Mouse (Mus musculus) G1E (cell line): ENCODE data around the gene Gm10521. TPM values are rescaled to one million over a fixed set of nuclear protein-coding genes. Genes with fewer than 3 reads are reported as not detected.

Experiments used
- ATAC-seq: 2 replicates; pipeline ENCODE4 v1.8.0; 2016; ENCODE audit warnings: mild to moderate bottlenecking; ENCODE audit not compliant: insufficient number of reproducible peaks, poor library complexity, low FRiP score, severe bottlenecking; ENCODE audit errors: extremely low read depth
- DNase-seq: peaks from one replicate; pipeline ENCODE4 v3.0.0; 2012; ENCODE audit warnings: low spot score
- H3K27me3 ChIP-seq: 2 replicates; pipeline ENCODE4 v1.6.1; 2012; ENCODE audit warnings: mild to moderate bottlenecking, low read length, inconsistent platforms; ENCODE audit not compliant: insufficient read depth
- H3K36me3 ChIP-seq: replicated peaks from 2 replicates; pipeline ENCODE3; 2012; ENCODE audit warnings: mild to moderate bottlenecking, inconsistent platforms
- H3K4me1 ChIP-seq: 2 replicates; pipeline ENCODE4 v1.6.1; 2012; ENCODE audit warnings: low read depth, low read length, inconsistent platforms, mixed read lengths; ENCODE audit not compliant: insufficient read depth
- H3K4me3 ChIP-seq: 2 replicates; pipeline ENCODE4 v1.5.1; 2012; ENCODE audit warnings: low read depth, mild to moderate bottlenecking, inconsistent platforms, low read length, moderate library complexity, mixed read lengths
- H3K9me3 ChIP-seq: replicated peaks from 2 replicates; pipeline ENCODE4 v1.6.1; 2012; ENCODE audit warnings: inconsistent platforms
- CTCF ChIP-seq: IDR thresholded peaks from 2 replicates; pipeline ENCODE4 v1.5.1; 2012; ENCODE audit warnings: low read depth, low read length, inconsistent platforms, mixed read lengths
- TAL1 ChIP-seq: conservative IDR thresholded peaks from 2 replicates; pipeline ENCODE4 v1.6.1; 2012; ENCODE audit warnings: low read depth, low read length, inconsistent platforms, mixed read lengths
- polyA plus RNA-seq: library from polyadenylated mRNA; stranded (reverse); fragments of >175 nt; gene quantifications from 2 replicates; pipeline ENCODE4 v1.2.3, GENCODE M21; 2012
- total RNA-seq, 2 experiments: library from RNA; stranded (forward) in 1 of 2; stranded (reverse) in 1 of 2; fragments of 200-1000 nt in 1 of 2; fragments of >200 nt in 1 of 2; fragmentation: Nextera tagmentation in 1 of 2; gene quantifications; 2 replicates each; pipeline ENCODE4 v1.2.3; 2014 to 2017

Gene Gm10521
- total and polyA plus RNA-seq, 3 experiments = not detected

DNA sequence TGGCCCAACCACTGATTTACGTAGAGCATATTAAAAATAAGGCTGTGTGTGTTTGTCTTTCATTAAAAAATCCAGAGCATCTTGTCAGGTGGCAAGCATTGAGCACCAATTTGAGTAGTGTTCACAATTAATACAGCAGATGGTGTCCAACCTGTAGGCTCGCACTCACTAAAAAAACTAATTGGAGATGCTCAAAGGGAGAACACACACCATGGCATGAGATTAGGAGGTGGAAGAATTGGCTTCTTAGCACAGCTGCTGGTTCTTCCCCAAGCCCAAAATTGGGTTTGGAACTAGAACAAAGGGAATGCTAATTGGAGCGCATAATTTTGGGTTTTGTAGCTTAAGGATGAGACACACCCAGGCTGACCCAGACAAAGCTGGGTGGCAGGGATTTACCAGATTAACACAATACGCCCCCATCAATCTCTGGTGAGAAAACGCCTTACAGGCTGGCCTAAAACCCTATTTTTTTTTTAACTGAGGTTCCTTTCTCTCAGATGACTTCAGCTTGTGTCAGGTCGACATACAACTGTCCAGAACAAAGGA, 51.1 kb downstream of the Gm10521 start:
- no peaks in the 10 kb centered on the region for H3K36me3 ChIP-seq
- no peak overlapping the region for H3K4me3 ChIP-seq
- no peaks in the 10 kb centered on the region for H3K27me3 ChIP-seq
- ATAC-seq = no peak
- no peak for DNase-seq
- TF ChIP-seq CTCF (no peak), TAL1 (no peak)
- 0 out of 2 replicates have a peak, but pooled peaks cover 7% of the 10 kb centered on the region for H3K9me3 ChIP-seq
- H3K4me1 ChIP-seq = no peaks in the 10 kb centered on the region

Other genes with a start within 250 kb of the Gm10521 start
- gene Slamf7, start 242.6 kb upstream of the Gm10521 start, total RNA-seq (2014; fragmentation: Nextera tagmentation) = not detected in 2 replicates
- gene Slamf7, start 242.6 kb upstream of the Gm10521 start, total RNA-seq (2017) = 0.11 TPM in 1 of 2 replicates, not detected in the other
- gene Slamf7, start 242.6 kb upstream of the Gm10521 start, polyA plus RNA-seq = not detected in 2 replicates
- gene Cd48, start 213.7 kb upstream of the Gm10521 start, total RNA-seq (2014; fragmentation: Nextera tagmentation) = not detected in 2 replicates
- 0.12 TPM in 1 of 2 replicates, not detected in the other for gene Cd48, start 213.7 kb upstream of the Gm10521 start, total RNA-seq (2017)
- gene Cd48, start 213.7 kb upstream of the Gm10521 start, polyA plus RNA-seq = not detected in 2 replicates
- not detected in 2 replicates for gene Slamf1, start 128.5 kb upstream of the Gm10521 start, total RNA-seq (2014; fragmentation: Nextera tagmentation)
- 0.12 and 0.16 TPM in 2 replicates for gene Slamf1, start 128.5 kb upstream of the Gm10521 start, total RNA-seq (2017)
- gene Slamf1, start 128.5 kb upstream of the Gm10521 start, polyA plus RNA-seq = not detected in 2 replicates
- gene Cd84, start 56.0 kb upstream of the Gm10521 start, total RNA-seq (2014; fragmentation: Nextera tagmentation) = 6.7 TPM in 1 of 2 replicates, not detected in the other
- 0.06 and 0.22 TPM in 2 replicates for gene Cd84, start 56.0 kb upstream of the Gm10521 start, total RNA-seq (2017)
- not detected in 2 replicates for gene Cd84, start 56.0 kb upstream of the Gm10521 start, polyA plus RNA-seq
- gene Slamf6, start 21.9 kb downstream of the Gm10521 start, total RNA-seq (2014; fragmentation: Nextera tagmentation) = not detected in 2 replicates
- 0.12 and 0.44 TPM in 2 replicates for gene Slamf6, start 21.9 kb downstream of the Gm10521 start, total RNA-seq (2017)
- not detected in 2 replicates for gene Slamf6, start 21.9 kb downstream of the Gm10521 start, polyA plus RNA-seq
- not detected in 2 replicates for gene Vangl2, start 132.8 kb downstream of the Gm10521 start, total RNA-seq (2014; fragmentation: Nextera tagmentation)
- gene Vangl2, start 132.8 kb downstream of the Gm10521 start, total RNA-seq (2017) = under 0.01 and 0.05 TPM in 2 replicates
- not detected in 2 replicates for gene Vangl2, start 132.8 kb downstream of the Gm10521 start, polyA plus RNA-seq
- not detected in 2 replicates for gene Nhlh1, start 161.9 kb downstream of the Gm10521 start, total RNA-seq (2014; fragmentation: Nextera tagmentation)
- gene Nhlh1, start 161.9 kb downstream of the Gm10521 start, total RNA-seq (2017) = not detected in 2 replicates
- 0.02 TPM in 1 of 2 replicates, not detected in the other for gene Nhlh1, start 161.9 kb downstream of the Gm10521 start, polyA plus RNA-seq
- 302 and 320 TPM in 2 replicates for gene Copa, start 186.9 kb downstream of the Gm10521 start, total RNA-seq (2014; fragmentation: Nextera tagmentation)
- 153 and 166 TPM in 2 replicates for gene Copa, start 186.9 kb downstream of the Gm10521 start, total RNA-seq (2017)
- gene Copa, start 186.9 kb downstream of the Gm10521 start, polyA plus RNA-seq = 39.4 and 50.6 TPM in 2 replicates
- 79.3 and 86.3 TPM in 2 replicates for gene Ncstn, start 187.1 kb downstream of the Gm10521 start, total RNA-seq (2014; fragmentation: Nextera tagmentation)
- 29.7 and 33.4 TPM in 2 replicates for gene Ncstn, start 187.1 kb downstream of the Gm10521 start, total RNA-seq (2017)
- gene Ncstn, start 187.1 kb downstream of the Gm10521 start, polyA plus RNA-seq = 6.8 and 7.6 TPM in 2 replicates
- gene Pex19, start 231.1 kb downstream of the Gm10521 start, total RNA-seq (2014; fragmentation: Nextera tagmentation) = 47.6 and 55.4 TPM in 2 replicates
- 51.8 and 54.2 TPM in 2 replicates for gene Pex19, start 231.1 kb downstream of the Gm10521 start, total RNA-seq (2017)
- 12.5 and 24.9 TPM in 2 replicates for gene Pex19, start 231.1 kb downstream of the Gm10521 start, polyA plus RNA-seq